Mouse (Mus musculus): ENCODE measurements around the gene Ttc7b. TPM values are rescaled to one million over a fixed set of nuclear protein-coding genes. Genes with fewer than 3 reads are reported as not detected.

Ttc7b gene
- polyA plus RNA-seq, 1 experiment from 2014 or later: 7.0 TPM

DNA sequence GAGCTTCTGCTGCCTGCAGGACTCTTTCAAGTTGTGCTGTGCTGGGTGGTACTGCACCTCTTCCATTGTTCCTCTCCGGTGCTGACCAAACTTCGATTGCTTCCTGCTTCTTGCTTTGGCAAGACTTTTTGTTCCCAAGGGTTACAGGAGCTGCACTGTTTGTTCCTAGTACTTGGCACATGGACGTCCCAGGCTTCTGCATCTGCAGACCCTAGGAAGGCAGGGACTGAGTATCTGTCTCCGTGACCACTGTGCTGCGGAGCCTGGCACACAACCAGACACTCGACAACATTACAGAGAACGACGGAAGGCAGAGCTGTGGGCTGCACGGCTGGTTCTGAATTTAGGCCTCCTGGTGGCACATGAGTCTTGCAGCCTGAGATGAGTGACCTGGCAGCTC lies 192.1 kb downstream of the Ttc7b start:
- H3K4me3 ChIP-seq (ENCODE audit: low read depth, low read length): no peak overlapping the region
- no peaks in the 10 kb centered on the region for H3K4me1 ChIP-seq (ENCODE audit: control insufficient read depth, insufficient read depth, low read length)
- no peak overlapping the region for H3K27ac ChIP-seq (replicated peaks; ENCODE audit: low read depth, low read length)
- H3K4me2 ChIP-seq (ENCODE audit: low read depth, severe bottlenecking): no peak overlapping the region
- DNase-seq (ENCODE audit: low spot score) (no peak), ATAC-seq (ENCODE audit: insufficient number of reproducible peaks, low FRiP score, low TSS enrichment, low read depth) (no peak)
- WGBS: 90% methylated on average over 9 of the region's 9 CpGs
- no peaks in the 10 kb centered on the region for H3K9me3 ChIP-seq (ENCODE audit: control insufficient read depth, low read length)
- H3K36me3 ChIP-seq (ENCODE audit: control insufficient read depth, insufficient read depth, low read length): 0 out of 2 replicates have a peak, but pooled peaks cover 2% of the 10 kb centered on the region
- H3K27me3 ChIP-seq (ENCODE audit: control insufficient read depth, insufficient read depth, low read length): no peaks in the 10 kb centered on the region
- no peak overlapping the region for H3K9ac ChIP-seq (ENCODE audit: low read length)

DNA sequence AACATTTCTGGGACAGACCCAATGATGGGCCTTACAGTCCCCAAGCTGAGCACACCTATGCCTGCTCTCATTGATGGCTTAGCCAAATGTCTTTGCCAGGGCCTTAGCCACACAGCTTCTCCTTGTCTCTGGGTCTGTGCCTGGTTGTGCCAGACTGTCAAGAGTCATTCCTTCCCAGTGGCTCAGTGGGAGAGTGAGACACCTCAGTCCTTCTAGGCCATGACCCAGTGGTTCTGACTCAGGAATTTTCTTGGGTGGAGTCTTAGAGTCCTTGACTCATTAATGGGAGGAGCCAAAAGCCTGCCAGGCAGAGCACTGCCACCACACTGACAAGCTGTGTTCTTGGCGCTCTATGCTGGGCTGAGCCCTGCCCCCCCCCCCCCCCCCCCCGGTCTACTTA lies 193.9 kb downstream of the Ttc7b start:
- Histone ChIP-seq H3K9me3 (ENCODE audit: control insufficient read depth, low read length) (no peaks in the 10 kb centered on the region), H3K4me1 (ENCODE audit: control insufficient read depth, insufficient read depth, low read length) (no peaks in the 10 kb centered on the region), H3K4me2 (ENCODE audit: low read depth, severe bottlenecking) (no peak overlapping the region), H3K9ac (ENCODE audit: low read length) (no peak overlapping the region), H3K27me3 (ENCODE audit: control insufficient read depth, insufficient read depth, low read length) (no peaks in the 10 kb centered on the region), H3K4me3 (ENCODE audit: low read depth, low read length) (no peak overlapping the region), H3K36me3 (ENCODE audit: control insufficient read depth, insufficient read depth, low read length) (0 out of 2 replicates have a peak, but pooled peaks cover 2% of the 10 kb centered on the region), H3K27ac (replicated peaks; ENCODE audit: low read depth, low read length) (no peak overlapping the region)
- ATAC-seq (ENCODE audit: insufficient number of reproducible peaks, low FRiP score, low TSS enrichment, low read depth): no peak
- 80% methylated on average over 2 of the region's 2 CpGs for WGBS
- DNase-seq (ENCODE audit: low spot score): no peak

DNA sequence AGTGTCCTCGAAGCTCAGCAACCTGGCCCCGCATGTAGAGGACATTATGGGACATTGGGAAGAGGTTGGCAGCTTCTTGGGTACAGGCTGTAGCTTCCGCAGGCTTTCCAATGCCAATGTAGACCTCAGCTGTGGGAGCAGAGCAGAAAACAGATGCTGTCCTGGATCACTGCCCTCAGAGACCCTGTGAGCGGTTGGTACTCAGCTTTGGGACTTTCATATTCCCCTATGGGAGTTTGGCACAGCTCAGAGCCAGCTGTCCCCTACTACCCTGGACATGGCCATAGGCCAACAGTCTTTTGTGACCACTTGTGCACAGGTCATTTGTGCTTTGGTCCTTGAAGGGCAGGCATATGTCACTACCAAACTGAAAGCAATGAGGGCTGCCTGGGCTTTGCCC lies 195.0 kb downstream of the Ttc7b start:
- WGBS: 96% methylated on average over 4 of the region's 4 CpGs
- Histone ChIP-seq H3K9me3 (ENCODE audit: control insufficient read depth, low read length) (no peaks in the 10 kb centered on the region), H3K27ac (replicated peaks; ENCODE audit: low read depth, low read length) (no peak overlapping the region), H3K27me3 (ENCODE audit: control insufficient read depth, insufficient read depth, low read length) (no peaks in the 10 kb centered on the region), H3K4me2 (ENCODE audit: low read depth, severe bottlenecking) (no peak overlapping the region), H3K4me3 (ENCODE audit: low read depth, low read length) (no peak overlapping the region), H3K4me1 (ENCODE audit: control insufficient read depth, insufficient read depth, low read length) (no peaks in the 10 kb centered on the region), H3K36me3 (ENCODE audit: control insufficient read depth, insufficient read depth, low read length) (0 out of 2 replicates have a peak, but pooled peaks cover 2% of the 10 kb centered on the region), H3K9ac (ENCODE audit: low read length) (no peak overlapping the region)
- DNase-seq (ENCODE audit: low spot score): no peak
- no peak for ATAC-seq (ENCODE audit: insufficient number of reproducible peaks, low FRiP score, low TSS enrichment, low read depth)

DNA sequence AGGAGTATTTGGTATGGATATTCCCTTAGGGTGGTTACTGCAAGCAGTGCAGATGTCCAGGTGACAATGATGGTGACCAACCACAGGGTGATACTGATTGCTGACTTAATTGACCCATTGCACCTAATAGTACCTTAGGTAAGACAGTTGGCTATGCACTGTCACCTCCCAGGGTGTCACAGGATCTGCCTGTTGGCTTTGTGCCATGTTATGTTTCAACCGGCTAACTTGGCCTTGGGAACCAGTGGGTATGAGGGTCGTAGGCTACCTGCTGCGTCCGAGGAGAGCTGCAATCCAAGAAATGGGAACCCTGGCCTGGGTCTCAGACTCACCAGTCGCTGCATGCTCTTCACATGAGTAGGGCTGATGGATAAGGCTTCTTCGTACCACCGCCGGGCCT lies 195.4 kb downstream of the Ttc7b start:
- Histone ChIP-seq H3K27me3 (ENCODE audit: control insufficient read depth, insufficient read depth, low read length) (no peaks in the 10 kb centered on the region), H3K27ac (replicated peaks; ENCODE audit: low read depth, low read length) (no peak overlapping the region), H3K4me2 (ENCODE audit: low read depth, severe bottlenecking) (no peak overlapping the region), H3K36me3 (ENCODE audit: control insufficient read depth, insufficient read depth, low read length) (0 out of 2 replicates have a peak, but pooled peaks cover 2% of the 10 kb centered on the region), H3K9ac (ENCODE audit: low read length) (no peak overlapping the region), H3K9me3 (ENCODE audit: control insufficient read depth, low read length) (no peaks in the 10 kb centered on the region), H3K4me1 (ENCODE audit: control insufficient read depth, insufficient read depth, low read length) (no peaks in the 10 kb centered on the region), H3K4me3 (ENCODE audit: low read depth, low read length) (no peak overlapping the region)
- no peak for ATAC-seq (ENCODE audit: insufficient number of reproducible peaks, low FRiP score, low TSS enrichment, low read depth)
- no peak for DNase-seq (ENCODE audit: low spot score)
- 91% methylated on average over 8 of the region's 8 CpGs for WGBS

DNA sequence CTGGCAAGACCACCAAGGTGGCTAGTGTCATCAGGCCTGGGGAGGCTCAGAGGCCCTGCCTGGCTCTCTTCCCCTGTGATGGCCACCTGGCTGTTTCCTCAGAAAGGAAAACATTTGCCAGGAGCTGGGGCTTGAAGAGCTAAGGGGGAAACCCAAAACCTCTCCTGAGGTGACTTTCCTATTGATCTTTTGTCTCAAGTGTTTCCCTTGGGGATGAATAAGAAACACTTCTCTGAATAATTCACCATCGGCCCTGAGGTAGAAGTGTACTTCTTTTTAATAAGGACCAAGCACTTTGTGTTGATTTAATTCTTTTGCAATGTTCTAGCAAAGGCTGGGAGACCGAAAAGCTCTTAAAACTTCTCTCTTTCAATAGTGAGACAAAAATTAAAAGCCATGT lies 197.0 kb downstream of the Ttc7b start:
- Histone ChIP-seq H3K9ac (ENCODE audit: low read length) (no peak overlapping the region), H3K4me2 (ENCODE audit: low read depth, severe bottlenecking) (no peak overlapping the region), H3K9me3 (ENCODE audit: control insufficient read depth, low read length) (no peaks in the 10 kb centered on the region), H3K4me3 (ENCODE audit: low read depth, low read length) (no peak overlapping the region), H3K27me3 (ENCODE audit: control insufficient read depth, insufficient read depth, low read length) (no peaks in the 10 kb centered on the region), H3K4me1 (ENCODE audit: control insufficient read depth, insufficient read depth, low read length) (no peaks in the 10 kb centered on the region), H3K36me3 (ENCODE audit: control insufficient read depth, insufficient read depth, low read length) (no peaks in the 10 kb centered on the region), H3K27ac (replicated peaks; ENCODE audit: low read depth, low read length) (no peak overlapping the region)
- ATAC-seq (ENCODE audit: insufficient number of reproducible peaks, low FRiP score, low TSS enrichment, low read depth) (no peak), DNase-seq (ENCODE audit: low spot score) (no peak)
- WGBS: 91% methylated on average over 2 of the region's 2 CpGs

DNA sequence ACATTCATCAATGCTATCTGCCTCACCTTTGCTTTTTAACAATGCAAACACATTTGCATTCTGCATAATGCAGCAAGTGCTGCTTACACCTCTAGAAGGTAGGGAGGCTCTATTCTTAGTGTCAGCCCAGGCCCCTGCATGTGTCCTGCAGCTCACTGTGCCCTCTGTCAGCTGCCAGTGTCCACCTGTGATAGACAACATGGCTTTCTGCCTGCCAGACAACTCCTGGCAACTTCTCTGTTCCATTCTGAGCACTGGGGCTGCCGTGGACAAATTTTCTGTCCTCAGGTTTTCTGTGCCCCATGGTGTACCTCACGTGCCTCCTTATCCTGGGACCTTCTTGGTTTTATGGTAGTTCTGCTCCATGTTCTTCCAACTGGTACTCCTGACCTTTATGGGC lies 198.4 kb downstream of the Ttc7b start:
- WGBS: 90% methylated on average over 2 of the region's 2 CpGs
- DNase-seq (ENCODE audit: low spot score) (no peak), ATAC-seq (ENCODE audit: insufficient number of reproducible peaks, low FRiP score, low TSS enrichment, low read depth) (no peak)
- no peak overlapping the region for H3K9ac ChIP-seq (ENCODE audit: low read length)
- H3K9me3 ChIP-seq (ENCODE audit: control insufficient read depth, low read length): no peaks in the 10 kb centered on the region
- no peak overlapping the region for H3K27ac ChIP-seq (replicated peaks; ENCODE audit: low read depth, low read length)
- no peaks in the 10 kb centered on the region for H3K36me3 ChIP-seq (ENCODE audit: control insufficient read depth, insufficient read depth, low read length)
- no peak overlapping the region for H3K4me3 ChIP-seq (ENCODE audit: low read depth, low read length)
- no peaks in the 10 kb centered on the region for H3K27me3 ChIP-seq (ENCODE audit: control insufficient read depth, insufficient read depth, low read length)
- no peak overlapping the region for H3K4me2 ChIP-seq (ENCODE audit: low read depth, severe bottlenecking)
- no peaks in the 10 kb centered on the region for H3K4me1 ChIP-seq (ENCODE audit: control insufficient read depth, insufficient read depth, low read length)

DNA sequence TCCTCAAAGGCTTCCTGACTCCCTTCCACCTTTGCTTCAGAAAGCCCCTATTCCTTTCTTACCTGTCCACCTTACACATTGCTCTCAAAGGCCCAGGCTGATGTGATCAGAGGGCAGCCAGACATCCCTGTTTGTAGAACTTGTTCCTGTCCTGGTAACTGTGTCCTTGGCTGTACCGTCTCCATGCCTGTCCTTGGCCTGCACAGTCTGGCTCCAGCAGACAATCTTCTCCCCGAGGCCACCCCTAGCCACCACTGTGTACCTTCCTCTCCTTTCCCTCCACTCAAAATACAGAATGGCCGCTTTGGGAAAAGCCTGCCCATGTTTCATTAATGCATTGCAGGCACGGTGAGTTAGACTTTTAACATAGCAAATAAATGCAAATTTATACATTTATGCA lies 199.1 kb downstream of the Ttc7b start:
- Histone ChIP-seq H3K9me3 (ENCODE audit: control insufficient read depth, low read length) (no peaks in the 10 kb centered on the region), H3K9ac (ENCODE audit: low read length) (no peak overlapping the region), H3K36me3 (ENCODE audit: control insufficient read depth, insufficient read depth, low read length) (no peaks in the 10 kb centered on the region), H3K4me2 (ENCODE audit: low read depth, severe bottlenecking) (no peak overlapping the region), H3K4me3 (ENCODE audit: low read depth, low read length) (no peak overlapping the region), H3K27me3 (ENCODE audit: control insufficient read depth, insufficient read depth, low read length) (no peaks in the 10 kb centered on the region), H3K4me1 (ENCODE audit: control insufficient read depth, insufficient read depth, low read length) (no peaks in the 10 kb centered on the region), H3K27ac (replicated peaks; ENCODE audit: low read depth, low read length) (no peak overlapping the region)
- WGBS: 87% methylated on average over 4 of the region's 4 CpGs
- ATAC-seq (ENCODE audit: insufficient number of reproducible peaks, low FRiP score, low TSS enrichment, low read depth) (no peak), DNase-seq (ENCODE audit: low spot score) (no peak)

DNA sequence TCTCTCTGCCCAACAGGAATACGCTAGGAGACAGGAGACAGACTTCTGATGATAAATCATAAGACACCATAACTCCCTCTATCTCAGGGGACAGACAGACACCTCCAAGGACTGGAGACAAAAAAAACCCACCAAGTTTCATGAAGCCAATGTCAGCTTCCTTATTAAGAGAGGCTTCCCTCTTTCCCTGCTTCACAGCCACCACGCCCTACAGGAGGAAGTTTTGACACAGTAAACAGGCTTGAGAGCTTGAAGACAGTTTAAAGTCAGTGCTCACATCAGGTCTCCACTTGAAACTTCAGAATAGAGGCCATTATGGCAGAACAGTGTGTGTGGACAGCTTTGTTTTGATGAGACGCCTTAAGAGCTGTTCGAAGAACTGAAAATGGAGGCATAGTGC lies 200.9 kb downstream of the Ttc7b start:
- Histone ChIP-seq H3K36me3 (ENCODE audit: control insufficient read depth, insufficient read depth, low read length) (no peaks in the 10 kb centered on the region), H3K9ac (ENCODE audit: low read length) (no peak overlapping the region), H3K4me2 (ENCODE audit: low read depth, severe bottlenecking) (no peak overlapping the region), H3K4me1 (ENCODE audit: control insufficient read depth, insufficient read depth, low read length) (0 out of 2 replicates have a peak, but pooled peaks cover 2% of the 10 kb centered on the region), H3K27me3 (ENCODE audit: control insufficient read depth, insufficient read depth, low read length) (no peaks in the 10 kb centered on the region), H3K4me3 (ENCODE audit: low read depth, low read length) (no peak overlapping the region), H3K27ac (replicated peaks; ENCODE audit: low read depth, low read length) (no peak overlapping the region), H3K9me3 (ENCODE audit: control insufficient read depth, low read length) (no peaks in the 10 kb centered on the region)
- ATAC-seq (ENCODE audit: insufficient number of reproducible peaks, low FRiP score, low TSS enrichment, low read depth) (no peak), DNase-seq (ENCODE audit: low spot score) (no peak)
- 86% methylated on average over 4 of the region's 4 CpGs for WGBS

DNA sequence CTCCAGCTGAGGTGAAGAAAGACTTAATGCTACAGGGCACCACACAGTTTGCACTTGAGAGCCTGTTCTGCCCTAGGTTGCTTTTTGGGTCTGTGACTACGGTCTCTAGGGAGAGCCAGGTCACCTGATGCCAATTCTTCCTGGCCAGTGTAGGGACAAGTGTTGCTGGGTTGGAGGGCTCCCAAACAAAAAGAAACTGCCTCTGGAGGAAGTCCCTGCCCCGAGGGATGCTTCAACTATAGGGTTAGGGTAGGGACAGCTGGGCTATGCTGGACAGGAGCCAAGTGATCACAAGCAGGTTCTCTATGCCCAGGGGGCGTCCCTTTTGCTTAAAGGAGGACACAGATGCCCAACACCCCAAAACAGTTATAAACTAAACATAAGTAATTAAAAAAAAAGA lies 202.7 kb downstream of the Ttc7b start:
- Histone ChIP-seq H3K4me1 (ENCODE audit: control insufficient read depth, insufficient read depth, low read length) (0 out of 2 replicates have a peak, but pooled peaks cover 2% of the 10 kb centered on the region), H3K36me3 (ENCODE audit: control insufficient read depth, insufficient read depth, low read length) (no peaks in the 10 kb centered on the region), H3K9me3 (ENCODE audit: control insufficient read depth, low read length) (no peaks in the 10 kb centered on the region), H3K27me3 (ENCODE audit: control insufficient read depth, insufficient read depth, low read length) (no peaks in the 10 kb centered on the region), H3K27ac (replicated peaks; ENCODE audit: low read depth, low read length) (no peak overlapping the region), H3K4me2 (ENCODE audit: low read depth, severe bottlenecking) (no peak overlapping the region), H3K9ac (ENCODE audit: low read length) (no peak overlapping the region), H3K4me3 (ENCODE audit: low read depth, low read length) (no peak overlapping the region)
- ATAC-seq (ENCODE audit: insufficient number of reproducible peaks, low FRiP score, low TSS enrichment, low read depth) (no peak), DNase-seq (ENCODE audit: low spot score) (no peak)
- 93% methylated on average over 3 of the region's 3 CpGs for WGBS
